Comparison of ENCODE assay signal across 7 mouse cellular contexts in the genomic region with DNA sequence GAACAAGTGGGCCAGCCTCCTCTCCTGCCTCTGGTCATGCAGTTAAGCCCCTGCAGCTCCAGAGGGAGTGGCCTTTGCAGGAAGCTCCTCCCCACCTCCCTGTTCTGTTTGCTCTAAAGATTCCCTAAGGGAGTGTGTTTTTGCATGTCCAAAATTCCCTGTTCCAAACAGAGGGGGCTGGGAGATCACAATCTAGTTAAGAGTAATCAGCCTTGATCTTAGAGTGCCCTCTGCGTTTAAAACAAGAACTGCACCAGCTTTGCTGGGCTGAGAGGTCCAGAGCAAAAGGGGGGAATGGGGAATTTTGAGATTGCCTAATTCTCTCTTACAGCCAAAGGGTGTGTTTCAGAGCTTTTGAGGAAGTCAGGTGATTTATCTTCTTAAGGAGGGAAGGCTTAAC. TPM values are rescaled to one million over a fixed set of nuclear protein-coding genes. Genes with fewer than 3 reads are reported as not detected.
DNase-seq lines count a peak whose midpoint lies in the region.

A gene (minus strand): TSS at position 76 of the 400 bp plus-strand sequence.

- peak; percentile 76 for DNase-seq in adrenal gland, postnatal 10 days
- DNase-seq in embryo, embryonic 10.5 days (ENCODE audit: low spot score): peak; percentile 64
- DNase-seq in gastrocnemius, postnatal 4 days (ENCODE audit: low spot score in 2 of 2): peak; percentile 22 to 64
- peak; percentile 40 for DNase-seq in kidney, adult 11 months
- peak; percentile 46 to 70 for DNase-seq in left cerebral cortex, adult 18-20 months (ENCODE audit: low spot score in 2 of 2)
- peak; percentile 75 for DNase-seq in lung, postnatal 25 days (ENCODE audit: low spot score)
- DNase-seq in right cerebral cortex, postnatal 4 days: peak; percentile 39

RNA-seq across cellular contexts. Expression of the gene that starts here (rescaled TPM):
- total RNA-seq in adrenal gland, postnatal 10 days (2021): 100 to 1,000 TPM in 1 of 2 experiments, 10 to 100 TPM in 1; 76.9 to 105 TPM
- total RNA-seq in gastrocnemius, postnatal 4 days (2021): 10 to 100 TPM; 41.1 to 44.1 TPM
- total RNA-seq in left cerebral cortex, adult 18-20 months (2021): 1 to 10 TPM; 1.5 to 1.8 TPM

Comparison
In these comparisons a context has a peak if more than half of its experiments do, and no peak if none do; other contexts are left out.
1. Peak in every context shown above with its lines: DNase-seq.
2. RNA of the gene that starts here (total RNA-seq): 76.9 to 105 TPM in adrenal gland, postnatal 10 days and 41.1 to 44.1 TPM in gastrocnemius, postnatal 4 days; 1.5 to 1.8 TPM in left cerebral cortex, adult 18-20 months; every median in the first group is over 10 times any median in the second.